Mouse (Mus musculus): ENCODE results near the gene Atp6ap1.

The Atp6ap1 gene

DNA sequence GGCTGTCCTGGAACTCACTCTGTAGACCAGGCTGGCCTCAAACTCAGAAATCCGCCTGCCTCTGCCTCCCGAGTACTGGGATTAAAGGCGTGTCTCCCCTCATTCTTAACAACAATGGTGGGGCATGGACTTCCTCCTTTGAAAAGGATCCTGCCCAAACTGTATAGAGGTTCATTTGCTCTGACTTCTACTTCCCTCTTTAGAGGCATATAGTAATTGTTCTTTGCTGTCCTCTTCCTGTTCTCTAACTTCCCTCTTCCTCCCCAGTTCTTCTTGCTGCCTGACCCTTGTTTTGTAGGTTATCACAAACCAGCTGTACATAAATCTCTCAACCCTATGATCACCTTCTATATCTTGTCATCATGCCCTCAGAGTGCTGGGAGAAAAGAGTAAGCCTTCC is 2.8 kb downstream of the Atp6ap1 start:
- DNase-seq (ENCODE audit: extremely low read depth, low read depth) = peak; percentile 83

DNA sequence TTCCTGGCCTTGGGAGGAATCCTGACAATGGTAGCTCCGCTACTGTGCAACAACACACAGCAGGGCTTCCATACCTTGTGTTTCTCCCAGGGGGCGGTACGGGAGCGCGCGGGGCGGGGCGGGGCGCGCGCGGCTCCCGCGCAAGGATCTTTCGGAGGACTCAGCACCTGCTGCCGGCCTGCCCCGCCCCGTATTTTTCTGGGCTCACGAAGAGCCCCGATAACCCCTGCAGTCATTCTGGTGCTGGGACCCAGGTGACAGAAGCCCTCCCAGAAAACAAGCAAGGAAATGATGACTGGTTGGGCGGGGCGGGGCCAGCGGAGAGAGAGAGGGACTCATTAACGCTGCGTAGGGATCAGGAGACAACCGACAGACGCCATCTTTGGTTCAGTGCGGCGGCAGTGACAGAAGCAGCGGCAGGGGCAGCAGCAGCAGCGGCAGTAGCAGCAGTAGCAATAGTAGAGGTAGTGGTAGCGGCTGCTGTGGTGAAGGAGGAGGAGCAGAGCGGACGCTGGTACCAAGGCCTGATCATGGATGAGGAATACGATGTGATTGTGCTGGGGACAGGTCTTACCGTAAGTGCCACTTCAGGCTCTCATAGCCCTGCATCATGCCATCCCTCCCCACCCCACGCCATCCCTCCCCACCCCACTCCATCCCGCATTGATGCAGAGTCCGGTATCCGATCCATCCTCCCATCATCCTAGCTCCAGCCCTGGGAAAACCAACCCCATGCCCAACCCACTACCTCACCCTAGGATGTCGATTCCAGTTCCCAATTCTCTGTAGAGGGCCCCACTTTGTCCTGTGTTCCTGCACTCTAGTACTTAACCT is 8.2 kb downstream of the Atp6ap1 start, which contains the start of gene Gdi1:
TSS of gene Gdi1 (plus strand) at position 132 of the 834 bp plus-strand sequence.
- peak; percentile 74 for DNase-seq (ENCODE audit: extremely low read depth, low read depth)

DNA sequence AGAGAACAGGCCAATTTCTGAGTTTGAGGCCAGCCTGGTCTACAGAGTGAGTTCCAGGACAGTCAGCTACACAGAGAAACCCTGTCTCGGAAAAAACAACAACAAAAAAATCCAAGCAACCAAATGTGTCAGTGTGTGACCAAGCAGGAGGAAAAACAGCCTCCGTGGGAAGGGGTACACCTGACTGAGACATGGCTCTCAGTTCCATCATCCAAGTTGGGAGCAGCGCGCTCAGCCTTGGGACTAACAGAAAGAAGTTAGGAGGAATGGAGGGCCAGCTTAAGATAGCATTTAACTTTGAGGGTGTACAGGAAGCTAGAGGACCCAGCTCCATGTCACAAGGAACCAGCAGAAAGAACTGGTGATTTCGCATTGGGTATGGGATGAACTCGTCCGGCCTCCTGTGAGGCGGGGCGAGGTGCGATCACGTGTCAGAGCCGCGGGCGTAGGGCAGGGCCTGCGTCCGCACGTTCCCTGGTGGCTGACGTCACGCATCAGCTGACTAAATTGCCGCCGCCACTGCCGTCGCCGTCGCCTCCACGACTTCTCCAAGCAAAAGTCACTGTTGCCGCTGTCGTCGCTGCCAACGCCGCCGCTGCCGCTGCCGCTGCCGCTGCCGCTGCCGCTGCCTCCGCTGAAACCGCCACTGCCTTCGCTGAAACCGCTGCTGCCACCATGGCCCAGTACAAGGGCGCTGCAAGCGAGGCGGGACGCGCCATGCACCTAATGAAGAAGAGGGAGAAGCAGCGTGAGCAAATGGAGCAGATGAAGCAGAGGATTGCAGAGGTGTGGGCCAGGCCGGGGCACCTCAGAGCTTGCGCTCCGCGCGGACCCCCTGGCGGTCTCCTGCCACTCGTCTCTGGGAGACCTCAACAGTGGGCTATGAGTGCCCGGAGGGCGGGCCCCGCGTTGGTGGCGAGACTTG is 15.9 kb downstream of the Atp6ap1 start, which contains the start of gene Fam50a:
TSS of gene Fam50a (plus strand) at position 494 of the 925 bp plus-strand sequence.
- peak; percentile 90 for DNase-seq (ENCODE audit: extremely low read depth, low read depth)

DNA sequence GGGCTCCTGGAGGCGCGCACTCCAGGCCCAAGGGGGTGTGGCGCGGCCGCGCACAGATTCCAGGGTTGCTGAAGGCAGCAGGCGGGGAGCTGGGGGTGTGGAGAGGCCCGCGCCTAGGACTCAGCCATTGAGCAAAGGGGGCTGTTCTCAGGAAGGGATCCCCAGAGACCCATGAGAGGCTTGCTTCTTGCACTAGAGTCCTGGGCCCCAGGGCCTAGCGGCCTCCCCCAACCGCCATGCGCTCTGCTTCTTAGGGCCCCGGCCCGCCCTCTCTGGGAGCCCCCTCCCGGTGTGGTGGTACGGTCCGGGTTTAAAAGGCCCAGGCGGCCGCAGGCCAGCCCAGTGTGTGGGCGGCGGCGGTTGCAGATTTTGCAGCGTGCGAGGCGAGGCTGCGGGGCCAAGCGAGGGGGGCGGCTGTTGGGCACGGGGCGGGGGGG is 31.8 kb downstream of the Atp6ap1 start, which contains the start of gene Plxna3:
TSS of gene Plxna3 (plus strand) at position 342 of the 437 bp plus-strand sequence.
- peak; percentile 57 for DNase-seq (ENCODE audit: extremely low read depth, low read depth)

DNA sequence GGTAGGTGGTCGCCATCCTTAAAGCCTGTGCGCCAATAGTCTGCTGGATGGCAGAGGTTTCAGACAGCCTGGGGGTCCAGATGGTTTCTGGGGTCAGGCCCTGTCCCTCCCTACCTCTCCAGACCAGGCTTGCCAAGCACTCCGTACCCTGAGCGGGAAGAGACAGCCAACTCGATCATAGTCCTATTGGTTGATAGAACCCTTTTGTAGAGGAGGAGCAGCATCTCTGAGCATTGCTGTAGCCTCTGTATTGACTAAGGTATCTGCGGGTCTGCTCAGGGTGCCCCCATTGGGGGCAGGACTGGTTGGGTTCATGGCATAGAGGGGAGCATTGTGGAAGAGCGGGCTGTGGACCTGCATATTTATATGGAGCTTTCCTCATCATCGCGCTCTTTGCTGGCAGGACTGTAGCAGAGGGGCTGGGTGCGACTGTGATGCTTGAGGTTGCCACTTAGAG is 32.3 kb downstream of the Atp6ap1 start:
- DNase-seq (ENCODE audit: extremely low read depth, low read depth) = no peak

DNA sequence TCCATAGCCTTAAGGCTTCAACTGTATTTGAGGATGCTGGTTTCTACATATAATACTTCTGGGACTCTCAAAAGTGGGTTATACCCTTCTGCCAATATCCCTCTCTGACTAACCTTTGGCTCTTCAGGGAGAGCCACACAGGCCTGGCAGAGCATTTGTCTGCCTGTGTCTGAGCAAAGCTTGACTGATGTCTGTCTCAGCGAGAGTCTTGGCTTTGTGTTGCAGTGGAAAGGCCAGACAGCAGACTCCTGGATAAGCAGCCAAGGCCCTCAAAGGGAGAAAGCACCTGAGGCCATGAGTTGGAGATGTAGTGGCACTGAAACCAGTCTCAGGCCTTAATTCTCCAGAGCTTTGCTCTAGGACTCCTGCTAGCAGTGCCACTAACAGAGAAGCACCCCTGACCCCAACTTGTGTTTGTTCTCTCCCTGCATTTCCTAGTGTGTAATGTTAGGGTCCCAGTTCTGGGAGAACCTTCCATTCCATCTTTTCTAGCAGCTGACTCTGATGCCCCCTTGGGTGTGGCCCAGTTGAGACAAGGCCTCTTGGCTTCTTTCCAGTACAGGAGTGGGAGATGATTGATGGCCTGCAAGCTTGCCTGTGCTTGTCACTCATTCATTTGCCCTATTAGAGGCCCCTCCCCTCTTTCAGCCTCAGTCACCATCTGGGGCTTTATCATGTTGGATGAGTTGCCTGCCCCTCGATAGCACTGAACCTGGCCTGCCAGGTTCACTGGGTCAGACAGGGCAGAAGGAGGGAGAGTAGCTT is 33.5 kb downstream of the Atp6ap1 start:
- no peak for DNase-seq (ENCODE audit: extremely low read depth, low read depth)

DNA sequence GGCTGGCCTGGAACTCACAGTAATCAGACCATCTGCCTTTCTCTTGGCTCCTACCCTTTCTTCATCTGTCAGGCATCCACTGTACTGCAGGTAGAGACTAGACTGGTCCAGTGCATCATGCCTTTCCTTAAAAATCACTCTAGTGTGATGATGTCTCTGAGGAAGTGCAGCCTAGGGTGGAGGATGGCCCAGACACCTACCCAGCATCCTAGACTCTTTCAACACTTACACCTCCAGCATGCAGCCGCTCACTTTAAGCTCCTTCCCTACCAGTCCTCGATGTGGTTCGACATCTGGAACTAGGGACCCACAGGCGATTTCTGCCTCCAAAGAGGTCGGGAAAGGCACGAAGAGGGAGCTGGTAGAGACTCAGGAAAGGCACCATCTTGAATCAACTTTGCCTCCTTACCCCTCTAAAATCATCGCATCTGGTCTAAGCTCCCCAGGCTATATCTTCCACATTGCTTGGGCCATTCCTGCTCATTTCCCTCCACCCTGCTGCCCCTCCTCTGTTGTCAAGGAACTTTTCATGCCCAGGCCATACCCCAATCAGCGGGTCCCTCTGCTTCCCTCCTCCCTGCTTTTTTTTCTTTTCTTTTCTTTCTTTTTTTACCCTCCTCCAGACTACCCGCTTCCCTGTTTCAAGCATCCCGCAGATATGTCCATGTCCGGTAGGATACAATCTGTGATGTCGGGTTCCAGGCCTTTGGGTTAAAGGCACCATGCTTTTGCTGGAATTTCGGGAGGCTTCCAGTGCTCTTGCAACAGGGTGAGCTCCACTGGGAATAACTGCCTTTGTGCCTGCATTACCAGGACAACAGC is 56.0 kb downstream of the Atp6ap1 start:
- no peak for DNase-seq (ENCODE audit: extremely low read depth, low read depth)

DNA sequence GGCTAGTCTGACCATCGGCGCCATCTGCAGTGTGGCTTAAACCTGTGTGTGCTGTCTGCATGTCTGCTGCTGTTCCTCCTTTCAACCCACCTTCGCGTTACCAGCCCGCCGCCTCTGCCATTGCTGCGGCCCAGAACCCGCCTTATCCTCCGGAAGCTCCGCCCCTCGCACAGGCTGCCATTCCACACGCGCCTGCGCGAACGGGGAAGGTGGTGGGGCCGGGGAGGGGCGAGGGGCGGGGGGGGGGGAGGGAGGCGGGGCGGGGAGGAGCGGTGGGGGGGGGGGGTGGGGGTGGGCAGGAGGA is 56.5 kb downstream of the Atp6ap1 start, which contains the start of gene Lage3:
TSS of gene Lage3 (minus strand) at position 152 of the 304 bp plus-strand sequence.
- DNase-seq (ENCODE audit: extremely low read depth, low read depth) = no peak

Measured in MEL-GATA-1-ER (cell line).